Mouse (Mus musculus): ENCODE results near the gene Nrip3. TPM values are rescaled to one million over a fixed set of nuclear protein-coding genes. Genes with fewer than 3 reads are reported as not detected.

Nrip3 gene
- total and polyA plus RNA-seq, 3 experiments, result 0.04 TPM; not detected in 2

GRCm38 (mm10) chr7:109741703-109742102 lies 40.1 kb downstream of the Nrip3 start:
- dilution Hi-C loops (cut with MboI; ENCODE audit: extremely low pct_ligation_motif_present, extremely low pct_unique_long_range_greater_than_20kb, low sequenced_read_pairs) (no loop called here), in situ Hi-C loops (cut with MboI; ENCODE audit: low pct_ligation_motif_present, low pct_unique_long_range_greater_than_20kb, low sequenced_read_pairs) (no loop called here)
- Histone ChIP-seq H3K9ac (ENCODE audit: insufficient read depth, low read depth) (no peak overlapping the region), H3K27ac (ENCODE audit: insufficient read depth, low read depth) (no peak overlapping the region), H3K4me1 (ENCODE audit: control insufficient read depth in 1 of 2, insufficient read depth in 2 of 2) (no peaks in the 10 kb centered on the region), H3K27me3 (replicated peaks) (no peaks in the 10 kb centered on the region), H3K9me3 (replicated peaks; ENCODE audit: low read length) (no peaks in the 10 kb centered on the region), H3K4me2 (ENCODE audit: insufficient read depth, low read depth, poor library complexity, severe bottlenecking) (no peak overlapping the region), H3K79me2 (replicated peaks; ENCODE audit: control insufficient read depth, extremely low read depth, insufficient read depth, poor library complexity, severe bottlenecking) (no peaks in the 10 kb centered on the region), H3K36me3 (replicated peaks in 1 of 2; ENCODE audit: control insufficient read depth in 1 of 2, insufficient read depth in 1 of 2, low read length in 1 of 2) (peaks cover 49 to 81% of the 10 kb centered on the region in 2 experiments), H3K4me3 (replicated peaks in 1 of 3; ENCODE audit: low read depth in 2 of 3, low read length in 2 of 3, poor library complexity in 1 of 3) (no peak overlapping the region)
- no peak for DNase-seq (ENCODE audit: extremely low read depth)
- TF ChIP-seq JUN (IDR thresholded peaks at IDR 0.05; ENCODE audit: insufficient read depth, low read depth, low read length) (no peak), EP300 (IDR thresholded peaks at IDR 0.05; ENCODE audit: low read length) (no peak)

DNA sequence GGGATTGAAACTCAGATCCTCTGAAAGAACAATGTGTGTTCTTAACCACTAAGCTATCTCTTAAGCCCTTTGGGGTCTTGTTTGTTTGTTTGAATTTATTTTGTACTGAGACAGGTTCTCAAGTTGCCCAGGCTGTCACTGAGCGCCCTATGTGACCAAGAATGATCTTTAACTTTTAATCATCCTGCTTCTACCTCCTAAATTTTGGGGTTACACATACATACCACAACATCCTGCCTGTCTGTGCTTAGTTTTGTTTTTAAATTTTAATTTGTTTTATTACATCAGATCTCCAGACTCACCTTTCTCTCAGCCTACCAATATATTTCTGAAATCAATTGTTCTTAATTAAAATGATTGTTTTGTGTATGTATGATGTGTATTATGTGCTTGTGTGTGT lies 40.8 kb downstream of the Nrip3 start:
- Histone ChIP-seq H3K4me2 (ENCODE audit: insufficient read depth, low read depth, poor library complexity, severe bottlenecking) (no peak overlapping the region), H3K4me1 (ENCODE audit: control insufficient read depth in 1 of 2, insufficient read depth in 2 of 2) (no peaks in the 10 kb centered on the region), H3K9me3 (replicated peaks; ENCODE audit: low read length) (no peaks in the 10 kb centered on the region), H3K27me3 (replicated peaks) (no peaks in the 10 kb centered on the region), H3K27ac (ENCODE audit: insufficient read depth, low read depth) (no peak overlapping the region), H3K36me3 (replicated peaks in 1 of 2; ENCODE audit: control insufficient read depth in 1 of 2, insufficient read depth in 1 of 2, low read length in 1 of 2) (peaks cover 50 to 83% of the 10 kb centered on the region in 2 experiments), H3K4me3 (replicated peaks in 1 of 3; ENCODE audit: low read depth in 2 of 3, low read length in 2 of 3, poor library complexity in 1 of 3) (no peak overlapping the region), H3K79me2 (replicated peaks; ENCODE audit: control insufficient read depth, extremely low read depth, insufficient read depth, poor library complexity, severe bottlenecking) (no peaks in the 10 kb centered on the region), H3K9ac (ENCODE audit: insufficient read depth, low read depth) (no peak overlapping the region)
- dilution Hi-C loops (cut with MboI; ENCODE audit: extremely low pct_ligation_motif_present, extremely low pct_unique_long_range_greater_than_20kb, low sequenced_read_pairs) (no loop called here), in situ Hi-C loops (cut with MboI; ENCODE audit: low pct_ligation_motif_present, low pct_unique_long_range_greater_than_20kb, low sequenced_read_pairs) (no loop called here)
- no peak for TF ChIP-seq ETS1 (conservative IDR thresholded peaks at IDR 0.05; ENCODE audit: low read depth, low read length)
- TF ChIP-seq E2F4 (IDR thresholded peaks at IDR 0.05; ENCODE audit: insufficient replicate concordance, low read depth, low read length), result no peak
- TF ChIP-seq TBP (conservative IDR thresholded peaks at IDR 0.05; ENCODE audit: low read depth, low read length), result no peak
- TF ChIP-seq MAFK (IDR thresholded peaks at IDR 0.05; ENCODE audit: insufficient replicate concordance, low read length), result no peak
- no peak for TF ChIP-seq EP300 (IDR thresholded peaks at IDR 0.05; ENCODE audit: low read length)
- TF ChIP-seq IRF4 (IDR thresholded peaks at IDR 0.05; ENCODE audit: low read depth, low read length), result no peak
- TF ChIP-seq TCF12 (IDR thresholded peaks at IDR 0.05; ENCODE audit: low read depth, low read length), result no peak
- no peak for TF ChIP-seq MXI1 (IDR thresholded peaks at IDR 0.05; ENCODE audit: low read depth, low read length)
- no peak for TF ChIP-seq NRF1 (IDR thresholded peaks at IDR 0.05; ENCODE audit: low read depth, low read length)
- TF ChIP-seq USF2 (conservative IDR thresholded peaks at IDR 0.05; ENCODE audit: low read depth, low read length), result no peak
- TF ChIP-seq JUN (IDR thresholded peaks at IDR 0.05; ENCODE audit: insufficient read depth, low read depth, low read length), result no peak
- no peak for DNase-seq (ENCODE audit: extremely low read depth)

- H3K4me3 ChIP-seq (replicated peaks in 1 of 3; ENCODE audit: low read depth in 2 of 3, low read length in 2 of 3, poor library complexity in 1 of 3), result no peak overlapping the region
- in situ Hi-C loops (cut with MboI; ENCODE audit: low pct_ligation_motif_present, low pct_unique_long_range_greater_than_20kb, low sequenced_read_pairs), result no loop called here
- dilution Hi-C loops (cut with MboI; ENCODE audit: extremely low pct_ligation_motif_present, extremely low pct_unique_long_range_greater_than_20kb, low sequenced_read_pairs), result no loop called here
- no peaks in the 10 kb centered on the region for H3K9me3 ChIP-seq (replicated peaks; ENCODE audit: low read length)
- TF ChIP-seq ZNF384 (IDR thresholded peaks at IDR 0.05; ENCODE audit: low read depth, low read length) (no peak), ZC3H11A (IDR thresholded peaks at IDR 0.05; ENCODE audit: low read depth, low read length) (no peak), MAZ (IDR thresholded peaks at IDR 0.05; ENCODE audit: low read depth, low read length) (no peak), HCFC1 (IDR thresholded peaks at IDR 0.05; ENCODE audit: low read depth, low read length) (no peak), SMC3 (IDR thresholded peaks at IDR 0.05; ENCODE audit: low read depth, low read length) (no peak), EP300 (IDR thresholded peaks at IDR 0.05; ENCODE audit: low read length) (no peak), GABPA (IDR thresholded peaks at IDR 0.05; ENCODE audit: insufficient replicate concordance, low read depth, low read length) (no peak), MAX (IDR thresholded peaks at IDR 0.05; ENCODE audit: low read length) (no peak), MEF2A (IDR thresholded peaks at IDR 0.05; ENCODE audit: borderline replicate concordance, low read depth, low read length) (no peak), TBP (conservative IDR thresholded peaks at IDR 0.05; ENCODE audit: low read depth, low read length) (no peak), POLR2AphosphoS2 (IDR thresholded peaks at IDR 0.05; ENCODE audit: low read depth, low read length) (no peak), NELFE (IDR thresholded peaks at IDR 0.05; ENCODE audit: low read depth, low read length) (no peak), MAFK (IDR thresholded peaks at IDR 0.05; ENCODE audit: insufficient replicate concordance, low read length) (no peak), ETS1 (conservative IDR thresholded peaks at IDR 0.05; ENCODE audit: low read depth, low read length) (no peak), CHD2 (IDR thresholded peaks at IDR 0.05; ENCODE audit: low read length) (no peak), ZMIZ1 (IDR thresholded peaks at IDR 0.05; ENCODE audit: low read depth, low read length) (no peak), BHLHE40 (IDR thresholded peaks at IDR 0.05; ENCODE audit: low read depth, low read length) (no peak)
- peaks cover 51 to 86% of the 10 kb centered on the region in 2 experiments for H3K36me3 ChIP-seq (replicated peaks in 1 of 2; ENCODE audit: control insufficient read depth in 1 of 2, insufficient read depth in 1 of 2, low read length in 1 of 2)
- H3K4me2 ChIP-seq (ENCODE audit: insufficient read depth, low read depth, poor library complexity, severe bottlenecking), result no peak overlapping the region
- no peaks in the 10 kb centered on the region for H3K27me3 ChIP-seq (replicated peaks)
- H3K79me2 ChIP-seq (replicated peaks; ENCODE audit: control insufficient read depth, extremely low read depth, insufficient read depth, poor library complexity, severe bottlenecking), result no peaks in the 10 kb centered on the region
- no peak for DNase-seq (ENCODE audit: extremely low read depth)
- H3K9ac ChIP-seq (ENCODE audit: insufficient read depth, low read depth), result no peak overlapping the region
- no peak overlapping the region for H3K27ac ChIP-seq (ENCODE audit: insufficient read depth, low read depth)
- no peaks in the 10 kb centered on the region for H3K4me1 ChIP-seq (ENCODE audit: control insufficient read depth in 1 of 2, insufficient read depth in 2 of 2)
Measured at GRCm38 (mm10) chr7:109739822-109740370, 41.9 kb downstream of the Nrip3 start.
